In genomic region chr5:147964776-147965175, GRCm38 (mm10) we compare ENCODE assay signal across 9 mouse cellular contexts. TPM values are rescaled to one million over a fixed set of nuclear protein-coding genes. Genes with fewer than 3 reads are reported as not detected.
DNase-seq lines count a peak whose midpoint lies in the region; ATAC-seq and TF ChIP-seq lines count a peak whose summit lies in the region.
"Had no signal": no experiment of that assay in that cellular context is flagged by ENCODE, and none has a peak within 500 bp of the region (broad histone marks: within the 10 kb centered on the region; RNA-seq: fewer than 3 reads in every experiment).

No protein-coding gene starts in this region.

- no peaks in the 10 kb centered on the region for H3K9me3 ChIP-seq in forebrain, postnatal 0 days (ENCODE audit: low read length)
- H3K9me3 ChIP-seq in forebrain, embryonic 16.5 days (ENCODE audit: control insufficient read depth, low read length): no peaks in the 10 kb centered on the region
- no peaks in the 10 kb centered on the region for H3K9me3 ChIP-seq in lung, embryonic 15.5 days
- H3K9me3 ChIP-seq in forebrain, embryonic 11.5 days (ENCODE audit: control insufficient read depth, low read length): no peaks in the 10 kb centered on the region
- H3K9me3 ChIP-seq: kidney, embryonic 15.5 days had no signal

- no peak overlapping the region for H3K27ac ChIP-seq in forebrain, postnatal 0 days (ENCODE audit: low read depth, low read length)
- no peak overlapping the region for H3K27ac ChIP-seq in forebrain, embryonic 16.5 days (ENCODE audit: low read length)
- peak overlapping the region; percentile 26; the same call in 1 of the 2 replicates for H3K27ac ChIP-seq in lung, embryonic 15.5 days
- no peak overlapping the region for H3K27ac ChIP-seq in forebrain, embryonic 11.5 days (ENCODE audit: low read depth, low read length)
- H3K27ac ChIP-seq: kidney, embryonic 15.5 days had no signal

- DNase-seq in forebrain, postnatal 0 days: no peak
- DNase-seq in lung, postnatal 4 days: no peak
- peak; percentile 61 for DNase-seq in brain, adult 2 months (ENCODE audit: low read depth, low spot score)
- peak; percentile 13 for DNase-seq in lung, postnatal 14 days
- no peak for DNase-seq in spleen, adult 18-20 months
- DNase-seq in forebrain, embryonic 11.5 days (ENCODE audit: low spot score): no peak

- no peak for ATAC-seq in forebrain, postnatal 0 days
- ATAC-seq in forebrain, embryonic 16.5 days: no peak
- no peak for ATAC-seq in lung, embryonic 15.5 days (ENCODE audit: borderline replicate concordance, extremely low read depth, low FRiP score, low TSS enrichment)
- no peak for ATAC-seq in forebrain, embryonic 11.5 days (replicated peaks; ENCODE audit: low FRiP score)

- H3K4me2 ChIP-seq in forebrain, postnatal 0 days (ENCODE audit: low read depth): no peak overlapping the region
- no peak overlapping the region for H3K4me2 ChIP-seq in forebrain, embryonic 16.5 days (ENCODE audit: low read length)
- peak overlapping the region; percentile 47 for H3K4me2 ChIP-seq in lung, embryonic 15.5 days
- H3K4me2 ChIP-seq in forebrain, embryonic 11.5 days (ENCODE audit: low read depth, low read length, severe bottlenecking): no peak overlapping the region
- H3K4me2 ChIP-seq: kidney, embryonic 15.5 days had no signal

- no peaks in the 10 kb centered on the region for H3K4me1 ChIP-seq in forebrain, postnatal 0 days (ENCODE audit: insufficient read depth)
- no peaks in the 10 kb centered on the region for H3K4me1 ChIP-seq in forebrain, embryonic 16.5 days (replicated peaks; ENCODE audit: control insufficient read depth, insufficient read depth, low read length)
- peaks cover 10% of the 10 kb centered on the region; the same call in 1 of the 2 replicates for H3K4me1 ChIP-seq in lung, embryonic 15.5 days
- no peaks in the 10 kb centered on the region for H3K4me1 ChIP-seq in forebrain, embryonic 11.5 days (replicated peaks; ENCODE audit: control insufficient read depth, insufficient read depth, low read length)

- WGBS in forebrain, postnatal 0 days: 44% methylated on average over 2 of the region's 2 CpGs
- 45% methylated on average over 2 of the region's 2 CpGs for WGBS in forebrain, embryonic 16.5 days
- WGBS in lung, embryonic 15.5 days: 34% methylated on average over 2 of the region's 2 CpGs
- WGBS in forebrain, embryonic 11.5 days: 55% methylated on average over 2 of the region's 2 CpGs

- peak; percentile 55 for TF ChIP-seq CTCF in forebrain, postnatal 0 days (IDR thresholded peaks at IDR 0.05; ENCODE audit: low read depth)

- no peaks in the 10 kb centered on the region for H3K36me3 ChIP-seq in forebrain, postnatal 0 days (ENCODE audit: insufficient read depth)
- H3K36me3 ChIP-seq in forebrain, embryonic 16.5 days (ENCODE audit: control insufficient read depth, insufficient read depth): no peaks in the 10 kb centered on the region
- H3K36me3 ChIP-seq in lung, embryonic 15.5 days: no peaks in the 10 kb centered on the region
- H3K36me3 ChIP-seq in forebrain, embryonic 11.5 days (ENCODE audit: control insufficient read depth, insufficient read depth, low read length): no peaks in the 10 kb centered on the region
- H3K36me3 ChIP-seq: kidney, embryonic 15.5 days had no signal

- H3K27me3 ChIP-seq in forebrain, postnatal 0 days (ENCODE audit: insufficient read depth, low read length): no peaks in the 10 kb centered on the region
- no peaks in the 10 kb centered on the region for H3K27me3 ChIP-seq in forebrain, embryonic 16.5 days (replicated peaks; ENCODE audit: control insufficient read depth, insufficient read depth, low read length)
- H3K27me3 ChIP-seq in lung, embryonic 15.5 days: no peaks in the 10 kb centered on the region
- no peaks in the 10 kb centered on the region for H3K27me3 ChIP-seq in forebrain, embryonic 11.5 days (ENCODE audit: control insufficient read depth, insufficient read depth, low read length)

- H3K4me3 ChIP-seq in forebrain, postnatal 0 days (ENCODE audit: low read depth, low read length): no peak overlapping the region
- H3K4me3 ChIP-seq in forebrain, embryonic 16.5 days (replicated peaks; ENCODE audit: low read length): no peak overlapping the region
- peak overlapping the region; percentile 18; the same call in 1 of the 2 replicates for H3K4me3 ChIP-seq in lung, embryonic 15.5 days
- H3K4me3 ChIP-seq in forebrain, embryonic 11.5 days (ENCODE audit: low read depth, low read length): no peak overlapping the region
- H3K4me3 ChIP-seq: kidney, embryonic 15.5 days had no signal

- H3K9ac ChIP-seq in forebrain, postnatal 0 days: no peak overlapping the region
- H3K9ac ChIP-seq in forebrain, embryonic 16.5 days (replicated peaks; ENCODE audit: low read depth, low read length): no peak overlapping the region
- no peak overlapping the region for H3K9ac ChIP-seq in lung, embryonic 15.5 days
- no peak overlapping the region for H3K9ac ChIP-seq in forebrain, embryonic 11.5 days (ENCODE audit: low read length)
- H3K9ac ChIP-seq: kidney, embryonic 15.5 days had no signal

RNA-seq across cellular contexts. Expression of gene Mtus2, which starts 7.7 kb away (rescaled TPM):
- total RNA-seq in forebrain, postnatal 0 days (2014; rRNA removed): 33.1 and 45.7 TPM in 2 replicates
- polyA plus RNA-seq in forebrain, postnatal 0 days (2015; fragmentation: Nextera tagmentation; extraction: Ambion mirVana): 30.2 and 35.4 TPM in 2 replicates
- polyA plus RNA-seq in forebrain, embryonic 16.5 days (2015; fragmentation: Nextera tagmentation; extraction: Ambion mirVana): 17.9 and 20.9 TPM in 2 replicates
- polyA plus RNA-seq in lung, embryonic 15.5 days (2015; fragmentation: Nextera tagmentation; extraction: Ambion mirVana): 7.3 and 8.5 TPM in 2 replicates
- polyA plus RNA-seq in forebrain, embryonic 11.5 days (2014; fragmentation: Nextera tagmentation; extraction: Ambion mirVana): 8.1 and 8.4 TPM in 2 replicates

Comparison
In these comparisons a context has a peak if more than half of its experiments do, and no peak if none do; other contexts are left out.
1. DNase-seq: peak in brain, adult 2 months (single experiment) and lung, postnatal 14 days (single experiment); none in forebrain, postnatal 0 days (single experiment), lung, postnatal 4 days (0 of 2), spleen, adult 18-20 months (0 of 2) and forebrain, embryonic 11.5 days (single experiment).